ENCODE assay signal across 9 mouse cellular contexts in the genomic region with DNA sequence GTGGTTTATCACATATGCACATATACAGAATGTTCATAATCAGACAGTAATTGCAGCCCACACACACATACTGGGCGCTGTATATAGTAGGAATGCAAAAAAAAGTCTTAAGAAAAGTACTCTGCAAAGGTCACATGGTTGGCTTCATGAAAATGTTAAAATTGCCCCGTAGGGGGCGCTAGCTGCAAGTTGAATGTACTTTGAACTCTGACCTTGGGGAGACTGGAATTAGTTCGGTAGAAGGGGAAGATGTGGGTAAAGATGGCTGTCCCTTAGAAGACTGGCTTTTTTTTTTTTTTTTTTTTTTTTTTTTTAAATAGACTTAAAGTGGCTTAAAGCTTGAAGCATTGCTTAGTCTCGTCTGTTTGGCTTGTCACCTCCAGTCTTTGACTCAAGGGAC. TPM values are rescaled to one million over a fixed set of nuclear protein-coding genes. Genes with fewer than 3 reads are reported as not detected.
DNase-seq lines count a peak whose midpoint lies in the region; ATAC-seq and TF ChIP-seq lines count a peak whose summit lies in the region.
"Had no signal": no experiment of that assay in that cellular context is flagged by ENCODE, and none has a peak within 500 bp of the region (broad histone marks: within the 10 kb centered on the region; RNA-seq: fewer than 3 reads in every experiment).

No protein-coding gene starts in this region.

- no peak for ATAC-seq in limb, embryonic 14.5 days (ENCODE audit: low FRiP score, low read depth)

- H3K9me3 ChIP-seq in limb, embryonic 14.5 days (ENCODE audit: control insufficient read depth, low read length) = no peaks in the 10 kb centered on the region
- H3K9me3 ChIP-seq: hindbrain, embryonic 15.5 days; stomach, embryonic 15.5 days had no signal

- intact Hi-C loops in heart, postnatal 14 days (cut with DNase I) = loop anchor here (5.0 kb wide), 3 partner anchors 36 to 186 kb away; no protein-coding TSS in a partner anchor

- no peaks in the 10 kb centered on the region for H3K4me1 ChIP-seq in limb, embryonic 14.5 days (ENCODE audit: control insufficient read depth, insufficient read depth, low read length)

- TF ChIP-seq POLR2A in limb, embryonic 14.5 days (IDR thresholded peaks at IDR 0.05; ENCODE audit: borderline replicate concordance, extremely low read depth, insufficient read depth, insufficient read length) = no peak

- WGBS in limb, embryonic 14.5 days = 14% methylated on average over 5 of the region's 5 CpGs

- peak; percentile 56 for DNase-seq in ovary, postnatal 36 days (ENCODE audit: low spot score)
- no peak for DNase-seq in ovary, postnatal 10 days (ENCODE audit: low spot score)
- peak; percentile 61 for DNase-seq in WW6 (ENCODE audit: low read depth, low spot score)
- DNase-seq in cerebellum, postnatal 25 days = peak; percentile 74 to 84
- peak; percentile 69 to 83 for DNase-seq in heart, postnatal 14 days
- peak; percentile 50 for DNase-seq in limb, embryonic 14.5 days (ENCODE audit: low spot score)
- peak; percentile 82 for DNase-seq in retina, postnatal 1 day

- no peak overlapping the region for H3K4me2 ChIP-seq in limb, embryonic 14.5 days (replicated peaks; ENCODE audit: low read depth, low read length, severe bottlenecking)
- H3K4me2 ChIP-seq: hindbrain, embryonic 15.5 days; stomach, embryonic 15.5 days had no signal

- no peak overlapping the region for H3K9ac ChIP-seq in limb, embryonic 14.5 days (ENCODE audit: low read depth, low read length, severe bottlenecking)
- H3K9ac ChIP-seq: hindbrain, embryonic 15.5 days; stomach, embryonic 15.5 days had no signal

- H3K27ac ChIP-seq in limb, embryonic 14.5 days (replicated peaks; ENCODE audit: low read depth, low read length) = no peak overlapping the region
- H3K27ac ChIP-seq: hindbrain, embryonic 15.5 days; stomach, embryonic 15.5 days had no signal

- no peaks in the 10 kb centered on the region for H3K27me3 ChIP-seq in limb, embryonic 14.5 days (ENCODE audit: control insufficient read depth, insufficient read depth, low read length)
- H3K27me3 ChIP-seq: hindbrain, embryonic 15.5 days; stomach, embryonic 15.5 days had no signal

- no peaks in the 10 kb centered on the region for H3K36me3 ChIP-seq in limb, embryonic 14.5 days (ENCODE audit: control insufficient read depth, insufficient read depth, low read length)
- H3K36me3 ChIP-seq: hindbrain, embryonic 15.5 days; stomach, embryonic 15.5 days had no signal

- no peak overlapping the region for H3K4me3 ChIP-seq in limb, embryonic 14.5 days (replicated peaks; ENCODE audit: low read length)
- H3K4me3 ChIP-seq: hindbrain, embryonic 15.5 days; stomach, embryonic 15.5 days had no signal

RNA-seq across cellular contexts. Expression of a gene that starts 28.4 kb away (rescaled TPM):
- total RNA-seq in heart, postnatal 14 days (2021) = 100 to 1,000 TPM; 139 to 157 TPM
- polyA plus RNA-seq in limb, embryonic 14.5 days (2012; rRNA removed) = 52.6 and 58.6 TPM in 2 replicates
- 54.4 and 56.5 TPM in 2 replicates for polyA plus RNA-seq in limb, embryonic 14.5 days (2014; fragmentation: Nextera tagmentation; extraction: Ambion mirVana)

RNA-seq across cellular contexts. Expression of a gene that starts 55.0 kb away (rescaled TPM):
- not detected for total RNA-seq in heart, postnatal 14 days (2021)
- not detected in 2 replicates for polyA plus RNA-seq in limb, embryonic 14.5 days (2012; rRNA removed)
- not detected in 2 replicates for polyA plus RNA-seq in limb, embryonic 14.5 days (2014; fragmentation: Nextera tagmentation; extraction: Ambion mirVana)
- polyA plus RNA-seq: hindbrain, embryonic 15.5 days; stomach, embryonic 15.5 days had no signal
